Mouse (Mus musculus): ENCODE results near the gene Ctsj.

DNA sequence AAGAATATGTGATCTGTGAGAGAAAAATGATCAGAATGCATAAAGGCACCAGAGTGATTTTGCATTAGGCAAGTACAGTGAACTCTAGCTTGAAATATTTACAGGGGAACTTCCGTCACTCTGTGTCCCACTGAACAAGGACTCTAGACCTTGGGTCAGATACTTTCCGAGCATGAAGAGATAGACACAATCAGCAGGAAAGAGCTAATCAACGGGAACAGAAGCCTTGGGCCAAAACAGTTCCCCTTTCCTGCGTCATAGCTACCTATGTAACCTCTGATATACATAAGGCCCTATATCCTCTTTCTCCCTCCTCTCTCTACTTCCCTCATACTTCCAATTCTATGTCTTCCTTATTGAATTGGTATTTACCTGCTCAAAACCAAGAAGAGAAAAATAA is 4.4 kb upstream of the Ctsj start:
- no peak for TF ChIP-seq CTCF (IDR thresholded peaks at IDR 0.05; ENCODE audit: insufficient read depth, low read length)
- no peak for TF ChIP-seq POLR2A (IDR thresholded peaks at IDR 0.05; ENCODE audit: borderline replicate concordance, extremely low read depth, low read depth, low read length)

All from lung, adult 2 months (tissue).